ENCODE assay signal across 11 mouse cellular contexts in the genomic region with DNA sequence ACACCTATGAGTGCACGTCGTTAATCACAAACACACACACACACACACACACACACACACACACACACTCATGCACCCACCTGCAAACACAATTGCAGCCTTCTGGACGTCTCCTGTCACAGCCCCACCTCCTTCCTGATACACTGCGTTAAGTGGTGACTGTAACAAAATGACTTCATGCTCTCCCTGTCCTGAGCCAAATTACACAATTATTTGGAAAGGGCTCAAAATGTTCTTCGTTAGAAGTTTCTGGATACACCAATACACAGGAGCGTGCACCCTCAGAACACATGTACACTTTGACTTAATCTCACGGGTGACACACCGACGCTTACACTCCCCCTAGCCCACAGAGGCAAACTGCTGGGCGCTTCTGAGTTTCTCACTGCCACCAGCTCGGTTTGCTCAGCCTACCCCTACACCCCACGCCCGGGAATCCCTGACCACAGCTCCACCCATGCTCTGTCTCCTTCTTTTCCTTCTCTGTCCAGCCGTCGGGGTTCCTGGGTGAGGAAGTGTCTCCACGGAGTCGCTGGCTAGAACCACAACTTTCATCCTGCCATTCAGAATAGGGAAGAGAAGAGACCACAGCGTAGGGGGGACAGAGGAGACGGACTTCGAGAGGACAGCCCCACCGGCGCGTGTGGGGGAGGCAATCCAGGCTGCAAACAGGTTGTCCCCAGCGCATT. TPM values are rescaled to one million over a fixed set of nuclear protein-coding genes. Genes with fewer than 3 reads are reported as not detected.
DNase-seq lines count a peak whose midpoint lies in the region; ATAC-seq and TF ChIP-seq lines count a peak whose summit lies in the region.
"Had no signal": no experiment of that assay in that cellular context is flagged by ENCODE, and none has a peak within 500 bp of the region (broad histone marks: within the 10 kb centered on the region; RNA-seq: fewer than 3 reads in every experiment).

No protein-coding gene starts in this region.

- H3K4me2 ChIP-seq in hindbrain, embryonic 12.5 days (replicated peaks): peak overlapping the region; percentile 21; the same call in 1 of the 2 replicates

- no peak overlapping the region for H3K9ac ChIP-seq in liver, adult 2 months (ENCODE audit: low read depth, low read length)
- no peak overlapping the region for H3K9ac ChIP-seq in hindbrain, embryonic 12.5 days

- no peak for ATAC-seq in hindbrain, embryonic 12.5 days (ENCODE audit: low FRiP score)
- peak; percentile 54 for ATAC-seq in megakaryocyte progenitor cell, adult 5-6 weeks (replicated peaks; ENCODE audit: poor library complexity)

- H3K79me2 ChIP-seq in liver, adult 2 months (ENCODE audit: control insufficient read depth, insufficient read depth, low read length): no peaks in the 10 kb centered on the region

- no peak overlapping the region for H3K4me3 ChIP-seq in liver, adult 2 months (ENCODE audit: insufficient read depth, low read depth, low read length)
- peak overlapping the region; percentile 11; the same call in 1 of the 2 replicates for H3K4me3 ChIP-seq in hindbrain, embryonic 12.5 days
- no peak overlapping the region for H3K4me3 ChIP-seq in thymus, adult 2 months (ENCODE audit: control insufficient read depth, insufficient read depth, low read length)

- peaks cover 30% of the 10 kb centered on the region for H3K27me3 ChIP-seq in liver, adult 2 months (ENCODE audit: control insufficient read depth, insufficient read depth, low read length)
- peaks cover 98% of the 10 kb centered on the region for H3K27me3 ChIP-seq in hindbrain, embryonic 12.5 days
- peaks cover 44% of the 10 kb centered on the region for H3K27me3 ChIP-seq in thymus, adult 2 months (ENCODE audit: control insufficient read depth, insufficient read depth, low read length)

- 7% methylated on average over 24 of the region's 24 CpGs for WGBS in liver, adult 2 months
- 11% methylated on average over 24 of the region's 24 CpGs for WGBS in hindbrain, embryonic 12.5 days
- WGBS in thymus, adult 2 months: 9% methylated on average over 24 of the region's 24 CpGs

- peak; percentile 39 for DNase-seq in adrenal gland, adult 2 months
- DNase-seq in adrenal gland, adult 18-20 months (ENCODE audit: low spot score in 2 of 2): no peak
- peak; percentile 54 for DNase-seq in liver, adult 2 months (ENCODE audit: extremely low read depth, low read depth, low spot score)
- no peak for DNase-seq in liver
- DNase-seq in cerebellum, postnatal 14 days: no peak
- no peak for DNase-seq in thymus, adult 2 months

- peaks cover 3% of the 10 kb centered on the region; the same call in 1 of the 2 replicates for H3K9me3 ChIP-seq in hindbrain, embryonic 12.5 days (replicated peaks)

- no peak overlapping the region for H3K27ac ChIP-seq in liver, adult 2 months (replicated peaks; ENCODE audit: insufficient read depth, low read depth, low read length)
- no peak overlapping the region for H3K27ac ChIP-seq in hindbrain, embryonic 12.5 days
- no peak overlapping the region for H3K27ac ChIP-seq in thymus, adult 2 months (ENCODE audit: control insufficient read depth, insufficient read depth, low read length)
- H3K27ac ChIP-seq: macrophage had no signal

- H3K4me1 ChIP-seq in liver, adult 2 months (ENCODE audit: control insufficient read depth, insufficient read depth, low read length): peaks cover 4% of the 10 kb centered on the region
- peaks cover 31% of the 10 kb centered on the region for H3K4me1 ChIP-seq in hindbrain, embryonic 12.5 days
- H3K4me1 ChIP-seq in thymus, adult 2 months (replicated peaks; ENCODE audit: control insufficient read depth, insufficient read depth, low read length): peaks cover 15% of the 10 kb centered on the region; the same call in 1 of the 2 replicates

- no peak; the same call in 1 of the 2 replicates for TF ChIP-seq CTCF in liver, adult 2 months (IDR thresholded peaks at IDR 0.05; ENCODE audit: low read depth, low read length)
- TF ChIP-seq CTCF in thymus, adult 2 months (IDR thresholded peaks at IDR 0.05; ENCODE audit: borderline replicate concordance, control insufficient read depth, extremely low read depth, insufficient read depth, low read length, poor library complexity): no peak

- no peaks in the 10 kb centered on the region for H3K36me3 ChIP-seq in liver, adult 2 months (ENCODE audit: control insufficient read depth, insufficient read depth, low read length)
- H3K36me3 ChIP-seq in hindbrain, embryonic 12.5 days: no peaks in the 10 kb centered on the region
- H3K36me3 ChIP-seq in thymus, adult 2 months (ENCODE audit: control insufficient read depth, insufficient read depth, low read length): no peaks in the 10 kb centered on the region

- no peak for TF ChIP-seq POLR2A in liver, adult 2 months (IDR thresholded peaks at IDR 0.05; ENCODE audit: extremely low read depth, insufficient read depth, low read length)
- no peak for TF ChIP-seq POLR2A in thymus, adult 2 months (IDR thresholded peaks at IDR 0.05; ENCODE audit: control insufficient read depth, extremely low read depth, insufficient read depth, low read length, poor library complexity)

RNA-seq across cellular contexts. Expression of a gene that starts 0.5 kb away (rescaled TPM):
- total RNA-seq in adrenal gland, adult 2 months (2021): not detected
- 0.08 TPM in 1 of 2 replicates, not detected in the other for polyA plus RNA-seq in adrenal gland, adult 2 months (2012; rRNA removed)
- not detected for total RNA-seq in adrenal gland, adult 18-20 months (2021)
- not detected in 2 replicates for total RNA-seq in liver, adult 2 months (2014; rRNA removed)
- not detected in 2 replicates for polyA plus RNA-seq in liver, adult 2 months (2012; rRNA removed)
- 8.4 and 8.6 TPM in 2 replicates for polyA plus RNA-seq in hindbrain, embryonic 12.5 days (2016; fragmentation: Nextera tagmentation; extraction: Ambion mirVana)
- not detected in 2 replicates for total RNA-seq in megakaryocyte progenitor cell, adult 5-6 weeks (2015)
- total RNA-seq in megakaryocyte progenitor cell, adult 5-6 weeks (2017): not detected in 2 replicates
- 0.07 and 0.22 TPM in 2 replicates for polyA plus RNA-seq in thymus, adult 2 months (2012; rRNA removed)
- total RNA-seq: hematopoietic stem cell, adult 5-6 weeks had no signal
- polyA plus RNA-seq: macrophage; spleen, adult 2 months had no signal

RNA-seq across cellular contexts. Expression of a gene that starts 11.2 kb away (rescaled TPM):
- total RNA-seq in adrenal gland, adult 2 months (2021): 1 to 10 TPM in 1 of 2 experiments, under 1 TPM in 1; 0.84 to 2.2 TPM
- polyA plus RNA-seq in adrenal gland, adult 2 months (2012; rRNA removed): 0.45 and 2.2 TPM in 2 replicates
- 1 to 10 TPM in 1 of 2 experiments, under 1 TPM in 1; 0.36 to 3.1 TPM for total RNA-seq in adrenal gland, adult 18-20 months (2021)
- 0.47 TPM in 1 of 2 replicates, not detected in the other for total RNA-seq in liver, adult 2 months (2014; rRNA removed)
- polyA plus RNA-seq in liver, adult 2 months (2012; rRNA removed): not detected in 2 replicates
- 0.59 and 0.91 TPM in 2 replicates for polyA plus RNA-seq in hindbrain, embryonic 12.5 days (2016; fragmentation: Nextera tagmentation; extraction: Ambion mirVana)
- 0.22 TPM in 1 of 2 replicates, not detected in the other for total RNA-seq in megakaryocyte progenitor cell, adult 5-6 weeks (2015)
- 0.54 TPM in 1 of 2 replicates, not detected in the other for total RNA-seq in megakaryocyte progenitor cell, adult 5-6 weeks (2017)
- 3.4 and 3.9 TPM in 2 replicates for polyA plus RNA-seq in thymus, adult 2 months (2012; rRNA removed)
- polyA plus RNA-seq: macrophage had no signal

RNA-seq across cellular contexts. Expression of a gene that starts 20.2 kb away (rescaled TPM):
- under 1 TPM in 1 of 2 experiments, not detected in 1; 0.35 TPM for total RNA-seq in adrenal gland, adult 2 months (2021)
- 0.03 and 0.08 TPM in 2 replicates for polyA plus RNA-seq in adrenal gland, adult 2 months (2012; rRNA removed)
- not detected for total RNA-seq in adrenal gland, adult 18-20 months (2021)
- total RNA-seq in liver, adult 2 months (2014; rRNA removed): 0.13 TPM in 1 of 2 replicates, not detected in the other
- polyA plus RNA-seq in liver, adult 2 months (2012; rRNA removed): not detected in 2 replicates
- 0.56 and 0.65 TPM in 2 replicates for polyA plus RNA-seq in hindbrain, embryonic 12.5 days (2016; fragmentation: Nextera tagmentation; extraction: Ambion mirVana)
- not detected in 2 replicates for total RNA-seq in megakaryocyte progenitor cell, adult 5-6 weeks (2015)
- under 0.01 and 0.10 TPM in 2 replicates for total RNA-seq in megakaryocyte progenitor cell, adult 5-6 weeks (2017)
- polyA plus RNA-seq in thymus, adult 2 months (2012; rRNA removed): 0.26 and 0.65 TPM in 2 replicates
- polyA plus RNA-seq: macrophage had no signal

RNA-seq across cellular contexts. Expression of a gene that starts 26.1 kb away (rescaled TPM):
- total RNA-seq in adrenal gland, adult 2 months (2021): 100 to 1,000 TPM; 130 to 136 TPM
- polyA plus RNA-seq in adrenal gland, adult 2 months (2012; rRNA removed): 82.4 and 106 TPM in 2 replicates
- total RNA-seq in adrenal gland, adult 18-20 months (2021): 100 to 1,000 TPM; 104 to 145 TPM
- 10.5 and 14.0 TPM in 2 replicates for total RNA-seq in liver, adult 2 months (2014; rRNA removed)
- 41.3 and 43.0 TPM in 2 replicates for polyA plus RNA-seq in liver, adult 2 months (2012; rRNA removed)
- polyA plus RNA-seq in hindbrain, embryonic 12.5 days (2016; fragmentation: Nextera tagmentation; extraction: Ambion mirVana): 65.1 and 65.2 TPM in 2 replicates
- 32.3 and 35.2 TPM in 2 replicates for total RNA-seq in megakaryocyte progenitor cell, adult 5-6 weeks (2015)
- total RNA-seq in megakaryocyte progenitor cell, adult 5-6 weeks (2017): 32.2 and 36.9 TPM in 2 replicates
- polyA plus RNA-seq in thymus, adult 2 months (2012; rRNA removed): 165 and 182 TPM in 2 replicates

RNA-seq across cellular contexts. Expression of a gene that starts 42.2 kb away (rescaled TPM):
- 10 to 100 TPM; 77.1 to 79.8 TPM for total RNA-seq in adrenal gland, adult 2 months (2021)
- polyA plus RNA-seq in adrenal gland, adult 2 months (2012; rRNA removed): 54.9 and 57.3 TPM in 2 replicates
- total RNA-seq in adrenal gland, adult 18-20 months (2021): 10 to 100 TPM; 64.0 to 71.5 TPM
- 40.1 and 41.4 TPM in 2 replicates for total RNA-seq in liver, adult 2 months (2014; rRNA removed)
- polyA plus RNA-seq in liver, adult 2 months (2012; rRNA removed): 35.6 and 37.7 TPM in 2 replicates
- polyA plus RNA-seq in hindbrain, embryonic 12.5 days (2016; fragmentation: Nextera tagmentation; extraction: Ambion mirVana): 71.0 and 78.9 TPM in 2 replicates
- total RNA-seq in megakaryocyte progenitor cell, adult 5-6 weeks (2015): 38.4 and 50.6 TPM in 2 replicates
- 97.3 and 105 TPM in 2 replicates for total RNA-seq in megakaryocyte progenitor cell, adult 5-6 weeks (2017)
- polyA plus RNA-seq in thymus, adult 2 months (2012; rRNA removed): 90.7 and 105 TPM in 2 replicates

Comparison
In these comparisons a context has a peak if more than half of its experiments do, and no peak if none do; other contexts are left out.
1. DNase-seq: peak in adrenal gland, adult 2 months (single experiment) and liver, adult 2 months (single experiment); none in adrenal gland, adult 18-20 months (0 of 2), liver (single experiment), cerebellum, postnatal 14 days (0 of 2) and thymus, adult 2 months (single experiment).